Mouse (Mus musculus): ENCODE data around the gene 1810024B03Rik.

1810024B03Rik gene

DNA sequence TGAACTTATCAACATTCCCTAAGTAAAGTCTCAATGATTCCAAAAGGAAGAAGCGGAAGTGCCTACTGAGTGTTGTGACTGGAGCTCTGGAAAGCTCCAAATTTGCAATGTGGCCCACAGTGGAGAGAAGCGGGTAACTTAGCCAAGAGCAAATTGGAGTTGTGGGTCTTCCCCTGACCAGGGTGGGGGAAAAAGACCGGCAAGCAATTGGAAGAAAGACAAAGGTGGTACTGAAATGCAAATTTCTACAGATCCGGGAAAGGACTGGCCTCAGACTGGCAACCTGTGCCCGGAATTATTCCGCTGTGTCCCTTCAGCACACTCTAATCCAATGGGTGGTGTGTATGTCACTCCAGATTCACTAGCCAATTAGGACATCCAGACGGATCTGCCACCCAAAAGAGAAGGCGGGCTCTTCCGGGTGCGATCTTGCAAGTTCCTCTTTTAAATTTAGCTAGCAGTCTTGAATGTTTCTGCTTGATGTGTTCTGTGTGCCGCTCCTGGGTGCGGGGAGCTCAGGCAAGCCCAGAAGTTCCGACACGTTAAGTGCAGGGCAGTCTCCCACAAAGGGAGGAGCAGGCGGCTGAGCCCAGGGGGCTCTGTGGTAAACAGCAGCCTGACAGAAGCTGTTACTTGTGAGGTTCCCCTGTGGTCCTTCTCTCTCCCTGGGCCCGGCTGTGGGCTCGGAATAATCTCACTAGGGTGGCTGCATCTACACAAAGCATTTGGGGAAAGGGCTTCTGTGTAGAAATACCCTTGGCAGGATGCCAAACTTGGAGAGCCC, 25.3 kb downstream of the 1810024B03Rik start:
- CTCF ChIA-PET = no interaction called here

- CTCF ChIA-PET = interaction anchor here (1.3 kb wide), 1 partner anchor 38 kb away, joined by 3 read pairs; no protein-coding TSS in a partner anchor
Observed at GRCm38 (mm10) chr2:127166261-127166660, 41.8 kb downstream of the 1810024B03Rik start.

DNA sequence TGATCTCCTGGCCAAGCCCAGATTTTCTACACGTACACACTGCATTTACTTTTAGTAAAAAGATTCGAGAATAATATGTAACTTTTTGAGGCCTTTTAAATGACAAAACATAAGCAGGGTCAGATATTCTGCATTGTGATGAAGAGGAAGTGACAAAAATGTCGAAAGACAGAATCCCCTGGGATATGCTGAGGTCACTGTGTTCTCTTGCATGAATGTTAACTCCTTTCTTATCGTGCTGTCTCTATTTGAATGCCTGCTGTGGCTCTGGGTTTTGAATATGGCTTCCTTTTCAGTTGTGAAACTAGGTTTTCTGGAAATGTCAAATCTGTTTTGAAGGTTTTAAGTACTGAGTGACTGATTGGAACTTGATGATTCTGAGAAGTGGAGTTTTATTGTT, 42.4 kb downstream of the 1810024B03Rik start:
- CTCF ChIA-PET = interaction anchor here (0.6 to 1.3 kb wide), 2 partner anchors 39 to 289 kb away, joined by 3 to 4 read pairs; no protein-coding TSS in a partner anchor

- CTCF ChIA-PET = no interaction called here
Observed at GRCm38 (mm10) chr2:127145699-127146098, 62.4 kb downstream of the 1810024B03Rik start.

DNA sequence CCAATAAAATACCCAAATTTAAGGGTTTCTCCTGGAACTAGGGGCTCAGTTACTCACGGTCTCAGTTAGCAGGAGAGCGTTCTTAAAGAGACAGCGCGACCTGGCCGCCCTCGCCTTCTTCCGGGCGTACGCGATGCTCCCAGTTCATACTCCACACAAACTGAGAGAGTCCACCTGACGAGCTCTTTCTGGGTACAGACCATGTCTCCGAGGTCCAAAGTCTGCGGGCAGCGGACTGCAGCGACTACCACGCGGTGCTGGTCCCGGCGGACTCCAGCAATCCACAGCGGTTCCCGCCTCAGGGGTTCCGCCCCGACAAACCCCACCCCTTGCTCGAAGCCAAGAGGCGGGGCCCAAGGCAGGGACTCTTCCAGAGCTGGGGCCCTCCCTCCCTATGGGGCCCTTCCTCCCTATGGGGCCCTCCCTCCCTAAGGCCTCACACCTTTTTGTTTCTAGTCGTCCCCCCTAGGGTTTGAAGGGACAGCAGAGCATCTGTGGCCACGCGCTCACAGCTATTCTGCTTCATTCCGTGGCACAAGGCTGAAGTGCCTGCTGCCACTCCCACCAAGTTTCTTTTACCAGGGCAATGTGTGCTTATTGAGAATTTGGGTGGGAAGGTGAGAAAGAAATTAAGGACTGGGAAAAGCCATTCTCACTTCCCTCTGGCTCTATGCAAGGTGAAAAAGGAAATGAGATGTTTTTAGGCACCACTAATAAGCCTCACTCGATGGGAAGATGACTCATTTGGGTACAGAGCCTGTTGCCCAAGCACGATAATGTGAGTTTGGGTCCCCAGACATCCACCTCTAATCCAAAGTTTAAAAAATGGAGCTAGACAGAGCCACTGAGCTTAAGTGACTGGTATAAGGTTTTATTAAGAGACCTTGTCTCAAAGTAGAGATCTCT, 64.7 kb downstream of the 1810024B03Rik start, which contains the start of gene Itpripl1:
Gene Itpripl1 (minus strand): TSS at position 285 of the 906 bp plus-strand sequence.
- CTCF ChIA-PET = no interaction called here

- CTCF ChIA-PET = no interaction called here
Observed at GRCm38 (mm10) chr2:127142577-127143157, 65.4 kb downstream of the 1810024B03Rik start.

- CTCF ChIA-PET = no interaction called here
Observed at GRCm38 (mm10) chr2:127142031-127142430, 66.0 kb downstream of the 1810024B03Rik start.

GRCm38 (mm10) chr2:127140011-127140410, 68.1 kb downstream of the 1810024B03Rik start:
- CTCF ChIA-PET = no interaction called here

- CTCF ChIA-PET = interaction anchor here (0.6 kb wide), 1 partner anchor 503 kb away, joined by 11 read pairs; no protein-coding TSS in a partner anchor
Observed at GRCm38 (mm10) chr2:127139605-127140004, 68.5 kb downstream of the 1810024B03Rik start.

DNA sequence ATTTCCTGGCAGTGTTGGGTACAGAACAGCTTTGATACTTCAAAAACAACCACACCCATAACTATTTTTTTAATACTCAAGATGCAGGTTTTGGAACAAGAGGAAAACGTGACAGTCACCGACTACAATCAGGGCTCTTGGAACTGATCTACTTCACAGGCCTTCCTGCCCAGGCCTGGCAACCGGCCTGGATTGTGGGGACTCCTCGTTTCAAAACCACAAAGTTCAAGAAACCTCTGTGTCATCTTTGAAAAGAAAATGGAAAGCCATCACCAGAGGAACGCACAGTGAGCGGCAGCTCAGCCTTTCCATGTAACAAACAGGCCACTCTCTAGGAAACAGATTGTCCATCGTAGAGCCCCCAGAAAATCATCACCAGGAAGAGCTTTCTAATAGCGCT, 69.0 kb downstream of the 1810024B03Rik start:
- CTCF ChIA-PET = interaction anchor here (0.6 kb wide), 1 partner anchor 502 kb away, joined by 11 read pairs; no protein-coding TSS in a partner anchor

- CTCF ChIA-PET = no interaction called here
Observed at GRCm38 (mm10) chr2:127138449-127138848, 69.6 kb downstream of the 1810024B03Rik start.

GRCm38 (mm10) chr2:127137838-127138420, 70.2 kb downstream of the 1810024B03Rik start:
- CTCF ChIA-PET = no interaction called here

DNA sequence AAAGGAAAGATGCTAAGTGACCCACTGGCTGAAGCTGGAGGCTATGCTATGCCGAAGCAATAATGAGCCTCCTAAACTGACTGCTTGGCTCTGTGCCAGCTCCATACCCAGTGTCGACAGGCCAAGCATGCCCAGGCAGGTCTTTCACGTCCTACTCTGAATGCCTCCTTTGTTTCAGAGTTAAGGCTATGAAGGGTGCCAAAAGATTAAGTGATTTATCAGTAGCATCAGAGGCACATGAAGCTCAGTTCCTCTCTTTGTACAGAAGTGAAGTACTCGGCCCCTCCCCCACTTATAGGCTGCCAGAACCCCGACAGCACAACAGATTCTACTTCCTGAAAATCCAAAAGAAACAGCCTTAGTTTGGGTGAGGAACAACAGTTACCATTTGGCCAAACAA, 71.1 kb downstream of the 1810024B03Rik start:
- CTCF ChIA-PET = interaction anchor here (0.6 to 0.8 kb wide), 2 partner anchors 428 to 465 kb away, joined by 3 to 7 read pairs; no protein-coding TSS in a partner anchor
